Mouse (Mus musculus) inflammation-experienced regulatory T-cells, adult 16 weeks (primary cell): ENCODE results near the gene Zbtb33. TPM values are rescaled to one million over a fixed set of nuclear protein-coding genes. Genes with fewer than 3 reads are reported as not detected.

ENCODE experiments used
- polyA plus RNA-seq: library from polyadenylated mRNA; unstranded; fragments of 100-300 nt; shearing (Covaris generic); gene quantifications from one replicate; pipeline ENCODE4 v1.2.1, GENCODE M21; 2017

Zbtb33 gene
- polyA plus RNA-seq: 1.1 TPM

GRCm38 (mm10) chrX:38189552-38190457 lies at the start of gene Zbtb33:
Zbtb33 (plus strand) TSS chrX:38189793.

Other genes with a start within 250 kb of the Zbtb33 start
- not detected for gene Btg1-ps1, start 171.0 kb upstream of the Zbtb33 start, polyA plus RNA-seq
- not detected for gene Btg1-ps2, start 146.7 kb upstream of the Zbtb33 start, polyA plus RNA-seq
- not detected for gene Rhox10, start 123.3 kb upstream of the Zbtb33 start, polyA plus RNA-seq
- gene Rhox11, start 104.7 kb upstream of the Zbtb33 start, polyA plus RNA-seq: not detected
- not detected for gene Rhox12, start 78.9 kb upstream of the Zbtb33 start, polyA plus RNA-seq
- not detected for gene Rhox13, start 68.6 kb upstream of the Zbtb33 start, polyA plus RNA-seq
- 1.2 TPM for gene Tmem255a, start 62.6 kb downstream of the Zbtb33 start, polyA plus RNA-seq
- gene Atp1b4, start 126.4 kb downstream of the Zbtb33 start, polyA plus RNA-seq: not detected